Mouse (Mus musculus) heart, embryonic 10.5 days (tissue): ENCODE results near the gene 9430038I01Rik. TPM values are rescaled to one million over a fixed set of nuclear protein-coding genes. Genes with fewer than 3 reads are reported as not detected.

Experiments
- DNase-seq: peaks from one replicate; pipeline ENCODE4 v3.0.0-alpha.2; 2017; ENCODE audit warnings: low spot score
- H3K27ac ChIP-seq: fragments of 300-500 bp; sonication (generic); 2 replicates; pipeline ENCODE4 v1.5.1; 2016; ENCODE audit warnings: mild to moderate bottlenecking
- H3K27me3 ChIP-seq: fragments of 300-500 bp; sonication (generic); 2 replicates; pipeline ENCODE4 v1.6.1; 2016; ENCODE audit warnings: mild to moderate bottlenecking; ENCODE audit not compliant: poor library complexity, insufficient read depth, severe bottlenecking
- H3K36me3 ChIP-seq: fragments of 300-500 bp; sonication (generic); 2 replicates; pipeline ENCODE4 v1.6.1; 2016; ENCODE audit warnings: mild to moderate bottlenecking, moderate library complexity
- H3K4me1 ChIP-seq: fragments of 300-500 bp; sonication (generic); 2 replicates; pipeline ENCODE4 v1.6.1; 2016; ENCODE audit warnings: mild to moderate bottlenecking
- H3K4me3 ChIP-seq: fragments of 300-500 bp; sonication (generic); 2 replicates; pipeline ENCODE4 v1.5.1; 2016; ENCODE audit warnings: mild to moderate bottlenecking, moderate library complexity
- H3K9me3 ChIP-seq: fragments of 300-500 bp; sonication (generic); 2 replicates; pipeline ENCODE4 v1.6.1; 2016; ENCODE audit warnings: mild to moderate bottlenecking, moderate library complexity
- WGBS: fragments of 180-500 bp; shearing (Covaris S2); methylation state at CpG from one replicate; pipeline ENCODE4 v1.1.7; 2016; 5-methylcytosine and 5-hydroxymethylcytosine counted together
- polyA plus RNA-seq: library from polyadenylated mRNA; unstranded; fragments of >200 nt; fragmentation: Nextera tagmentation; extraction: Ambion mirVana; gene quantifications from 2 replicates; pipeline ENCODE4 v1.2.1, GENCODE M21; 2016

Gene 9430038I01Rik
- polyA plus RNA-seq, 1 experiment from 2014 or later, result 19.8 TPM

- no peak for DNase-seq
- H3K36me3 ChIP-seq, result no peaks in the 10 kb centered on the region
- no peaks in the 10 kb centered on the region for H3K9me3 ChIP-seq
- no peak overlapping the region for H3K4me3 ChIP-seq
- WGBS, result 81% methylated on average over 1 of the region's 1 CpGs
- H3K27ac ChIP-seq, result no peak overlapping the region
- H3K4me1 ChIP-seq, result peaks cover 8% of the 10 kb centered on the region; the same call in 1 of the 2 replicates
- H3K27me3 ChIP-seq, result no peaks in the 10 kb centered on the region
Observed at GRCm38 (mm10) chr7:137407428-137408058, 3.0 kb downstream of the 9430038I01Rik start.

GRCm38 (mm10) chr7:137404146-137404545 is 6.4 kb downstream of the 9430038I01Rik start:
- H3K36me3 ChIP-seq, result no peaks in the 10 kb centered on the region
- 79% methylated on average over 2 of the region's 2 CpGs for WGBS
- H3K27ac ChIP-seq, result no peak overlapping the region
- DNase-seq, result no peak
- H3K4me1 ChIP-seq, result no peaks in the 10 kb centered on the region; the same call in 1 of the 2 replicates
- H3K4me3 ChIP-seq, result no peak overlapping the region
- no peaks in the 10 kb centered on the region for H3K9me3 ChIP-seq
- H3K27me3 ChIP-seq, result no peaks in the 10 kb centered on the region

- Histone ChIP-seq H3K27me3 (no peaks in the 10 kb centered on the region), H3K9me3 (no peaks in the 10 kb centered on the region), H3K4me3 (no peak overlapping the region), H3K4me1 (peaks cover 6% of the 10 kb centered on the region; the same call in 1 of the 2 replicates), H3K36me3 (no peaks in the 10 kb centered on the region), H3K27ac (no peak overlapping the region)
- WGBS, result 82% methylated on average over 4 of the region's 4 CpGs
- DNase-seq, result no peak
Observed at GRCm38 (mm10) chr7:137398973-137399372, 11.6 kb downstream of the 9430038I01Rik start.

DNA sequence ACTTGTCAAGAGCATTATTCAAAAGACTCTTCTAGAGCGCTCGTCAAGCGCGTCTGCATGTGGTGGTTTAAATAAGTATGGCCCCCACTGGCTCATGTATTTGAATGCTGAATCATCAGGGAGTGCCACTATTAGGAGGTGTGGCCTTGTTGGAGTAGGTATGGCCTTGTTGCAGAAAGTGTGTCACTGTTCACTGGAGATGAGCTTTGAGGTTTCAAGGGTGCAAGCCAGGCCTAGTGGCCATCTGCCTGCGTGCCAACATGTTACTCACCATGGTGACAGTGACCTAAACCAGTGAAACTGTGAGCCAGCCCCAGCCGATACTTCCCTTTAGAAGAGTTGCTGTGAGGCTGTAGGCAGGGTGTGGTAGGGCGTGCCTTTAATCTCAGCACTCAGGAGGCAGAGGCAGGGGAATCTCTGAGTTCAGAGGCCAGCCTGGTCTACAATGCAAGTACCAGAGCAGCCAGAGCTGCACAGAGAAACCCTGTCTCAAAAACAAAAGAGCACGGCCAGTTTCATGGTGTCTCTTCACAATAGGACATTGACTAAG is 13.1 kb downstream of the 9430038I01Rik start:
- no peaks in the 10 kb centered on the region for H3K9me3 ChIP-seq
- no peak overlapping the region for H3K27ac ChIP-seq
- no peaks in the 10 kb centered on the region for H3K27me3 ChIP-seq
- H3K4me3 ChIP-seq, result no peak overlapping the region
- H3K4me1 ChIP-seq, result peaks cover 6% of the 10 kb centered on the region; the same call in 1 of the 2 replicates
- DNase-seq, result no peak
- no peaks in the 10 kb centered on the region for H3K36me3 ChIP-seq
- WGBS, result 93% methylated on average over 8 of the region's 8 CpGs

GRCm38 (mm10) chr7:137395421-137395820 is 15.1 kb downstream of the 9430038I01Rik start:
- no peaks in the 10 kb centered on the region for H3K27me3 ChIP-seq
- peaks cover 6% of the 10 kb centered on the region; the same call in 1 of the 2 replicates for H3K4me1 ChIP-seq
- DNase-seq, result no peak
- no peak overlapping the region for H3K27ac ChIP-seq
- H3K36me3 ChIP-seq, result no peaks in the 10 kb centered on the region
- no peak overlapping the region for H3K4me3 ChIP-seq
- WGBS, result 89% methylated on average over 4 of the region's 4 CpGs
- H3K9me3 ChIP-seq, result no peaks in the 10 kb centered on the region

- Histone ChIP-seq H3K27ac (no peak overlapping the region), H3K4me1 (no peaks in the 10 kb centered on the region), H3K36me3 (no peaks in the 10 kb centered on the region), H3K9me3 (no peaks in the 10 kb centered on the region), H3K27me3 (no peaks in the 10 kb centered on the region), H3K4me3 (no peak overlapping the region)
- WGBS, result 95% methylated on average over 5 of the region's 5 CpGs
- DNase-seq, result no peak
Observed at GRCm38 (mm10) chr7:137387863-137388262, 22.7 kb downstream of the 9430038I01Rik start.

- DNase-seq, result peak; percentile 57
- H3K4me3 ChIP-seq, result no peak overlapping the region
- H3K27ac ChIP-seq, result no peak overlapping the region
- peaks cover 2% of the 10 kb centered on the region; the same call in 1 of the 2 replicates for H3K36me3 ChIP-seq
- no peaks in the 10 kb centered on the region for H3K9me3 ChIP-seq
- H3K4me1 ChIP-seq, result no peaks in the 10 kb centered on the region
- 0 out of 2 replicates have a peak, but pooled peaks cover 7% of the 10 kb centered on the region for H3K27me3 ChIP-seq
- WGBS, result 92% methylated on average over 7 of the region's 7 CpGs
Observed at GRCm38 (mm10) chr7:137374996-137375395, 35.6 kb downstream of the 9430038I01Rik start.

GRCm38 (mm10) chr7:137371770-137372169 is 38.8 kb downstream of the 9430038I01Rik start:
- 58% methylated on average over 4 of the region's 4 CpGs for WGBS
- H3K36me3 ChIP-seq, result peaks cover 2% of the 10 kb centered on the region; the same call in 1 of the 2 replicates
- H3K4me3 ChIP-seq, result no peak overlapping the region
- DNase-seq, result no peak
- H3K27ac ChIP-seq, result no peak overlapping the region
- 0 out of 2 replicates have a peak, but pooled peaks cover 7% of the 10 kb centered on the region for H3K27me3 ChIP-seq
- H3K4me1 ChIP-seq, result no peaks in the 10 kb centered on the region
- no peaks in the 10 kb centered on the region for H3K9me3 ChIP-seq

- WGBS, result 50% methylated on average over 2 of the region's 2 CpGs
- no peak for DNase-seq
- 0 out of 2 replicates have a peak, but pooled peaks cover 7% of the 10 kb centered on the region for H3K27me3 ChIP-seq
- no peak overlapping the region for H3K27ac ChIP-seq
- no peaks in the 10 kb centered on the region for H3K4me1 ChIP-seq
- H3K4me3 ChIP-seq, result no peak overlapping the region
- H3K9me3 ChIP-seq, result no peaks in the 10 kb centered on the region
- no peaks in the 10 kb centered on the region for H3K36me3 ChIP-seq
Observed at GRCm38 (mm10) chr7:137370175-137370574, 40.4 kb downstream of the 9430038I01Rik start.

- DNase-seq, result no peak
- WGBS, result 70% methylated on average over 4 of the region's 4 CpGs
- no peak overlapping the region for H3K4me3 ChIP-seq
Observed at GRCm38 (mm10) chr7:137366736-137367135, 43.8 kb downstream of the 9430038I01Rik start.

DNA sequence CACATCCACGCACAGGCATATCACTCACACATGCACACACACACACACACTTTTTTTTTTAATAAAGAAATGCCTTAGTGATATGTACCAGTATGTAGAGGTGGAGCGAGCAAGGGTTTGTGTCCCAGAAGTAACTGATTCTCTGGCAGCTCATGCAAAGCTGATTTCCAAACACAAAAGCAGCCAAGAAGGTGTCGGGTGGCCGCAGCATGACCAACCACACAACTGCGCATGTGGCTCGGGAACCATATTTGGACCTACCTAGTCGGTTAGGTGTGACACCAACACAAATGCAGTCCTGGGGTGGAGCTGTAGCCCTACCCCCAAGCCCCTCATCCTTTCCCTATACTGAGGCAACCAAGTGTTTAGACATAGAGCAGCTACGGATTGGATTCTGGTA is 45.5 kb downstream of the 9430038I01Rik start:
- Histone ChIP-seq H3K4me3 (no peak overlapping the region), H3K27ac (no peak overlapping the region), H3K4me1 (no peaks in the 10 kb centered on the region), H3K9me3 (no peaks in the 10 kb centered on the region), H3K27me3 (no peaks in the 10 kb centered on the region), H3K36me3 (no peaks in the 10 kb centered on the region)
- WGBS, result 89% methylated on average over 8 of the region's 8 CpGs
- DNase-seq, result no peak

More at GRCm38 (mm10) chr7:137366736-137367135, 43.8 kb downstream of the 9430038I01Rik start:
- 0 out of 2 replicates have a peak, but pooled peaks cover 7% of the 10 kb centered on the region for H3K27me3 ChIP-seq
- H3K36me3 ChIP-seq, result no peaks in the 10 kb centered on the region
- no peaks in the 10 kb centered on the region for H3K4me1 ChIP-seq
- no peaks in the 10 kb centered on the region for H3K9me3 ChIP-seq
- H3K27ac ChIP-seq, result no peak overlapping the region

DNA sequence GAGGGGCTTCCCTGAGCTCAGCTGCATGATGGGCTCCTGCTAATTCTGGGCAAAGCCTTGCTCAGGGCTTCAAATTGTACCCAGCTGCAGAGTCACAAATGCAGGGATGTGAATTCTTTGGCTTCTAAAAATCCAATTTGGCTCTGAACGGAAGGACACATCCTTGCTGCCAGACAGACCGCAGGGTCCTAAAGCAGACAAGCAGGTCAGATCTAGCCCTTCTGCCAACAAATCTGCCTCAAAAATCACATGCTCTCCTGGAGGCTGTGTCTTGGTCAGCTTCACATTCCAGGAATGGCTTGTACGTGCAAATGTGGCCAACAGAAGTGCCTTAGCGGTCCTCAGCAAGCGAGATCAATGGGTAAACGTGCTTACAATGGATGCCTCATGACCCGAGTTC is 46.0 kb downstream of the 9430038I01Rik start:
- Histone ChIP-seq H3K4me3 (no peak overlapping the region), H3K27ac (no peak overlapping the region), H3K9me3 (no peaks in the 10 kb centered on the region), H3K4me1 (no peaks in the 10 kb centered on the region), H3K36me3 (no peaks in the 10 kb centered on the region), H3K27me3 (no peaks in the 10 kb centered on the region)
- DNase-seq, result no peak
- 77% methylated on average over 7 of the region's 7 CpGs for WGBS

GRCm38 (mm10) chr7:137346860-137347259 is 63.7 kb downstream of the 9430038I01Rik start:
- no peak for DNase-seq
- no peaks in the 10 kb centered on the region; the same call in 1 of the 2 replicates for H3K27me3 ChIP-seq
- no peak overlapping the region for H3K27ac ChIP-seq
- H3K36me3 ChIP-seq, result no peaks in the 10 kb centered on the region
- 78% methylated on average over 7 of the region's 7 CpGs for WGBS
- no peaks in the 10 kb centered on the region for H3K9me3 ChIP-seq
- no peaks in the 10 kb centered on the region for H3K4me1 ChIP-seq
- H3K4me3 ChIP-seq, result no peak overlapping the region
